Mouse (Mus musculus) 3T3-L1 (cell line): ENCODE measurements around the gene Prn.

Experiments
- DNase-seq: peaks from one replicate; pipeline ENCODE4 v3.0.0-alpha.2; 2015; ENCODE audit warnings: low read depth, low spot score

The Prn gene

GRCm38 (mm10) chr2:131906846-131907245 lies 2.9 kb upstream of the Prn start:
- DNase-seq, result no peak

- no peak for DNase-seq
Observed at GRCm38 (mm10) chr2:131907311-131907710, 2.4 kb upstream of the Prn start.

DNA sequence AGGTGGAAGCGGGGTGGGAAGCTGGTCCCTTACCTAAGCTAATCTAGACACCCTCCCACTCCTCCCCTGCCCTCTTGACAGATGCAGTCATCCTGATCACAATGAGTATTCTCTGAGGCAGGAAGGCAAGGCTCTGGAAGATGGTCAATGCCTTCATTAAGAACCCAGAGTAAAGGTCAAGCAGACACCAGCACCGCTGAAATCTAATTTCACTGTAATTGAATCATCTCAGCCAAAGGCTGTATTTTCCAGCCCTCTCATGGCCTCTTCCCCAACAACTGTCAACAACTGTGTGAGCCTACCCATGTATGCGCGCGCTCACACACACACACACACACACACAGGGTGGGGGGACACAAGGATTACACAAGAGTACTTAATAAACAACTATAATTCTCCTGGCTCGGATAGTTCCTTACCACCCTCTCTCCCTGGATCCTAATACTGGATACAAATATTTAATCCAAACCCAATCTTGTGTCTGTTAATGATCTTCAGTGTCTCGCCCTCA lies 1.4 kb upstream of the Prn start:
- no peak for DNase-seq

GRCm38 (mm10) chr2:131908906-131909305 lies 851 bp upstream of the Prn start:
- DNase-seq, result no peak

DNA sequence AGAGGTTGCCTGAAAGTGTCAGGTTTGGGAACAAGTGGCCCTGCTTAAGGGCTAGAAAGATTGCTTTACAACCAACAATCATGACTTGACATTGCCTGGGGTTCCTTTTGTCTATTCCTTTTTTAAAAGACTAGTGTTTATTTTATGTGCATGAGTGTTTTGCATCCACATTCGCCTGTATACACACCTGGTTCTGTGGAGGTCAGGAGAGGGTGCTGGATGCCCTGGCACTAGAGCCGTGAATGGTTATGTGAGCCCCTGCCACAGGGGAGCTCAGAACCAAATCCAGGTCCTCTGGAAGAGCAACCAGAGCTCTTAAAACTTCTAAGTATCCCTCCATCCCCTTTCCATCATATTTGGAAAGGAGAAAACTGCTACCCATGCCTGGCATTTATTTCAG lies 1.1 kb downstream of the Prn start:
- DNase-seq, result peak; percentile 21

GRCm38 (mm10) chr2:131911341-131911740 lies 1.6 kb downstream of the Prn start:
- no peak for DNase-seq

- DNase-seq, result no peak
Observed at GRCm38 (mm10) chr2:131912526-131913258, 2.9 kb downstream of the Prn start.

DNA sequence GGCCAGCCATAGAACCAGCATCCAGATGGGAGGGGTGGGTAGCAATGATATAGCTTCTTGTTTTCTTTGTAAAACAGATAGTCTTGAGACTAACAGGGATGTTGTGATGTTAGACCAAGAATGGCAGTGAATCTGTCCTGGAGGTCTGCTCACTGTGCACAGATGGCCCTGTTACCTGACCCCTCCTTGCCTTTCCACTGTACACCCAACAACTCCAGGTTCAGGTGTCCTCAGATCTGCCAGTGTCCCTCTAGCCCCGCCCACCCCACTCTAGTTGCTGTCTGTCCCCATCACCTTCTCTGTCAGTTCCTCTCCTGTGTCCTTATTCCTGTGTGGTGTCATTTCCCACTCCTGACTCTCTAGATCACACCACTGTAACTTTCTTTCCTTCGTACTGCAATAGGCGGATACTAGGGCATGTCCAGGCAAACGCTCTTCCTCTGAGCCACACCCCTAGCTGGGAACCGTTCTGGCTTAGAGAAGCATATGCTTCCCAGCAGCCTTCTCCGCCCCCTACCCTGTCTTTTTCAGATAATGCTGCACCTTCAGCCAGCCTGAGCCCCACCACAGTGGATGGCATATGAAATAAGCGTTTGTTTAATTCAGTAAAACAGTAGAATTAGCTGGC lies 22.6 kb downstream of the Prn start:
- no peak for DNase-seq

DNA sequence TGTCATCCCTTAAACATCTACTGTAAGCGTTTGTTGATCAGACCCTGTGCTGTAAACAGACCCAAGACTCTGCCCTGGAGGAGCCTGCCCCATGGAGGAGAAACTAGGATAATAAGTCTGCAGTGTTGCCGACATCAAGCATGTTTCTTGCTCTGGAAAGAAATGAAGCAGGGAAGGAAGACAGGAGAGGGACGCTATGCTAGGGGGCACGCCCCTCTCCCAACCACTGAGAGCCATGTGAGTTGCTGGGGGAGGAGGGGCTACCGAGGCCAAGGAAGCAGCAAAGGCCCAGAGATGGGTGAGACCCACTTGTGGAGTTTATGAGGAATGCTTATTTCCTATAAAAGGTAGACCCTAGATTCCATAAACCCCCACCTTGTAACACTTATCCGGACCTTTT lies 23.3 kb downstream of the Prn start:
- no peak for DNase-seq

DNA sequence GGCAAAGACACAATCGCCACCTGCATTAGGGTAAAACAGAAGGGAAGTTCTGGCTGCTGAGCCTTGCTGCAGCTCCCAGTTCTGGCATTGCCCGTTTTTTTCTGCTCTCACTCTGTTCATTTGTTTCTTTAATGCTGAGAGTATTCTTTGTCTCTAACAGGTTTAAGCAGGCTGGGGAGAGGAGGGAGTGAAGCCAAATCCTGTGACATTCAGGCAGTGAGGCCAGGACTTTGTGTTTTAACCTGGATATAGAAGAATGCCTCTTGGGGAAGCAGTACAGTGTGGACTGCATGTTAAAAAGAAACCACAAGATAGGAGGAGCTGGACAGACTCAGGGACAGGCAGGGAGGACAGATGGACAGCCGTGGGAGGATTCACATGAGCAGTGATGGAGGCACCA lies 23.8 kb downstream of the Prn start:
- DNase-seq, result no peak

- no peak for DNase-seq
Observed at GRCm38 (mm10) chr2:131934243-131934642, 24.5 kb downstream of the Prn start.

DNA sequence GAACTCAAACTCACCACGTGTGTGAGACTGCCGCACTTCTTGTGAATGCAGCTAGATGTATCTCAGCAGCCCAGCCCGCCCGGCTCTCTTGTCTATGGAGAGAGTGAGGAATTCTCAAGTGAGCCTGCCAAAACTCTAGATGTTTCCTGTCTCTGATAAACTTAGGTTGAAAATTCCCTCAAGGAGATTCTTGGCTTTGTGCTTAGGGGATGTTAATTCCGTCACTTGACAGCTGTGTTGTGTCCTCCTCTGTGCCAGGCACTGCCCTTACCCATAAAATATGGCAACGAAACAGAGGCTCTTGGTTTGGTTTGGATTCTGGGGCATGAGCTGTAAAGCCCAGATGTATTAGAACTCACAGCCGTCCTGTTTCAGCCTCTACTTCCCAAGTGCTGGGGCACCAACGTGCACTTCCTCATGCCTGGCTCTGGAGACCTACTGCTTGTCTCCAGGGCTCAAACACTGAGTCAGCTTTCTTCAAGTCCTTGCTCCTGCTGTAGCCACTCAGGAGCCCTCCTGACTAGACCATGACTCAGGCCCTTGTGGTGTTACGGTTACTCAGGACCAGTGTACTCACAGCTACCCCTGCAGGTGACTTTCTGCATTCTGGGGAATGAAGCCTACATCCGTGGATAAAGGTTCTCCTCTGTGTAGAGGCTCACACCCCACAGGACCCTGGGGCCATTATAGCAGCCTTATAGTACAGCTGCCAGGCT lies 25.8 kb downstream of the Prn start:
- DNase-seq, result peak; percentile 95

- DNase-seq, result no peak
Observed at GRCm38 (mm10) chr2:131936410-131936809, 26.7 kb downstream of the Prn start.

DNA sequence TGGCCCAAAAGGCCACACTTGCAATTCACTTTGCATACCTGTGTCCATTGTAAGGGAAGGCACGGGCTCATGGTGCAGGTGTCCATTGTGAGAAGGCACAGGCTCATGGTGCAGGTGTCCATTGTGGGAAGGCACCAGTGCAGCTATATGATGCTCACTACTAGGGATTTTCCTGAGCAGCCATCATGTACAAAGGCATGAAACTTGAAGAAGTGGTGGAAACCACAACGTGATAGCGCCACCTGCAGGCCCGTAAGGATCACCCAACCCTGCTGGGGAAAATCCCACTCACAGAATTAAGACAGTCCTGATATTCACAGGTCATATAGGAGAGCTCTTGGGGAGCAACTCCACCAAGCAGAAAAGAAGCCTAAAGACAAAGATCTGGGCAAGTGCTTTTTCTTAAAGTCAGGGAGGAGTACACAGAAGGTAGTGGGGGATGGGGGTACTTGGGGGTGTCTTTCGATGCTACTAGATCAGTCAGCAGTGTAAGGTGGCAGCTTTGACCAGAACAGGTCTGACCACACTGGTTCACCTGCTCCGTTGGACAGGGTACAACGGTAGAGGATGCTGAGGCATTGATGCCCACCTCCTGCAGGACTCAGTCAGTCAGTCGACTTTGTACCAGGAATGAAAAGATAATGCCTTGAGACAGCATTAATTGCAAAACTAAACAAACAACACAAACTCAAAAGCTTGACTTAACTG lies 29.8 kb downstream of the Prn start:
- peak; percentile 72 for DNase-seq

DNA sequence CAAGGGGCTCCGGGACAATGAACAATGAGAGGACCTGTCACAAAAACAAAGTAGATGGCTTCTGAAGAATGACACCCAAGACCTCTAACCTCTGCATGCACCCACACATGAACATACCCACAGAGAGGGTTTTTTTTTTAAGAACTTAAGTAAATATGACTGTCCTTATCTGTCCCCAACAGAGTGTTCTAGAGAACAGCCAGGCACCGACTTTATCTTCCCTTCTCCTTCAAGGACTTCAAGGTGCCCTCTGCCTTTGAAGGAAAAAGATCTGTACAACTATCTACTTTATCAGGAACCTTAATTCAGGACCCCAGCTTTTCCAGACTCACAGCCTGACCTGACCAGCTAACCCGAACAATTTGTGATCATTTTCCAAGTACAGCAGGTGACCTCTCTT lies 30.7 kb downstream of the Prn start:
- DNase-seq, result no peak

- DNase-seq, result no peak
Observed at GRCm38 (mm10) chr2:131941501-131941900, 31.7 kb downstream of the Prn start.

GRCm38 (mm10) chr2:131944370-131944769 lies 34.6 kb downstream of the Prn start:
- no peak for DNase-seq

GRCm38 (mm10) chr2:131945225-131945624 lies 35.5 kb downstream of the Prn start:
- peak; percentile 46 for DNase-seq

GRCm38 (mm10) chr2:131945765-131946164 lies 36.0 kb downstream of the Prn start:
- no peak for DNase-seq

DNA sequence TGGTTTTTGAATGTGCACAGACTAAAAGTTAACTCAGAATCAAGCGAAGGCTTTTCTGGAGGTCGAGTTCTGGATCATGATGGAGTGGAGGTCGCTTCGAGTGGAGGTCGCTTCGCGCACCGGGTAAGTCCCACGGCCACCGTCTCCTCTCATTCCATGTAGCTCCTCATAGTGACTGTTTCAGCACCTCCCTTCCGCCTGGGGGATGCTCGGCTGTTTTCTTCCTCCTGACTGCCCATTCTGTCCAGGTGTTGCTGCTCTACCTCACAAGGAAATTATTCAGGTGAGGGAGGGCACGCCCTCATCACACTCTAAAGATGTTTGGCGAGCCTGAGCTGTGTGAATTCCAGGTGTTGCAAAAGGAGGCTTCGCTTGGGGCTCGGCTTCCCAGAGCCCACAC lies 36.6 kb downstream of the Prn start:
- no peak for DNase-seq

- no peak for DNase-seq
Observed at GRCm38 (mm10) chr2:131948156-131948555, 38.4 kb downstream of the Prn start.
